Mouse (Mus musculus) cortical plate, adult 2 months (tissue): ENCODE data around the gene Csrp2.

ENCODE experiments used
- CTCF ChIP-seq: fragments of 200-500 bp; IDR thresholded peaks from 2 replicates; pipeline ENCODE4 v1.5.1; 2011; ENCODE audit warnings: mild to moderate bottlenecking, control low read depth, low read length; ENCODE audit not compliant: insufficient read depth; ENCODE audit errors: extremely low read depth
- POLR2A ChIP-seq: fragments of 200-500 bp; IDR thresholded peaks from 2 replicates; pipeline ENCODE4 v1.6.1; 2011; ENCODE audit warnings: mild to moderate bottlenecking, low read length, control low read depth; ENCODE audit not compliant: insufficient read depth; ENCODE audit errors: extremely low read depth

- TF ChIP-seq CTCF: no peak
- no peak for TF ChIP-seq POLR2A
Measured at GRCm38 (mm10) chr10:110935081-110935480, 15.5 kb downstream of the Csrp2 start.
